In genomic region chr2:152159487-152159886, GRCm38 (mm10) we compare ENCODE assay signal across 27 mouse cellular contexts. TPM values are rescaled to one million over a fixed set of nuclear protein-coding genes. Genes with fewer than 3 reads are reported as not detected.
DNase-seq lines count a peak whose midpoint lies in the region; TF ChIP-seq lines count a peak whose summit lies in the region.
"Had no signal": no experiment of that assay in that cellular context is flagged by ENCODE, and none has a peak within 500 bp of the region (broad histone marks: within the 10 kb centered on the region; RNA-seq: fewer than 3 reads in every experiment).

No protein-coding gene starts in this region.

- no peak overlapping the region for H3K9ac ChIP-seq in heart, adult 2 months (ENCODE audit: low read depth, low read length)
- H3K9ac ChIP-seq in MEL (ENCODE audit: control insufficient read depth, low read depth, low read length, poor library complexity, severe bottlenecking), result no peak overlapping the region
- H3K9ac ChIP-seq: embryonic facial prominence, embryonic 12.5 days; embryonic facial prominence, embryonic 15.5 days; forebrain, embryonic 13.5 days; heart, embryonic 13.5 days; hindbrain, embryonic 12.5 days; hindbrain, embryonic 15.5 days had no signal

- H3K79me2 ChIP-seq in heart, adult 2 months (replicated peaks; ENCODE audit: control insufficient read depth, insufficient read depth, low read length), result no peaks in the 10 kb centered on the region
- H3K79me2 ChIP-seq in MEL (ENCODE audit: control insufficient read depth, insufficient read depth, low read length, poor library complexity), result no peaks in the 10 kb centered on the region

- 0 out of 2 replicates have a peak, but pooled peaks have one; percentile 15 for TF ChIP-seq CTCF in heart, adult 2 months (IDR thresholded peaks at IDR 0.05)
- TF ChIP-seq CTCF in E14TG2a.4 (conservative IDR thresholded peaks at IDR 0.05; ENCODE audit: low read length) (peak; percentile 43), MEL (IDR thresholded peaks at IDR 0.05 in 2 of 3, conservative IDR thresholded peaks at IDR 0.05 in 1 of 3; ENCODE audit: control insufficient read depth in 1 of 3, insufficient read depth in 1 of 3, low read depth in 2 of 3, low read length in 3 of 3, poor library complexity in 1 of 3, severe bottlenecking in 1 of 3) (peak in 2 of 3 experiments; percentile 22 to 26; a peak in 3 of 6 replicates)

- TF ChIP-seq RAD21 in MEL (IDR thresholded peaks at IDR 0.05; ENCODE audit: low read depth, low read length), result no peak; the same call in 1 of the 2 replicates

- 97% methylated on average over 1 of the region's 1 CpGs for WGBS in heart, adult 2 months
- 91% methylated on average over 1 of the region's 1 CpGs for WGBS in midbrain, embryonic 10.5 days

- no peak for DNase-seq in heart, adult 2 months
- DNase-seq in heart, adult 18-20 months, result no peak
- peak; percentile 4 for DNase-seq in A20 (ENCODE audit: low read depth, low spot score)
- DNase-seq in MEL (ENCODE audit: low read depth, low spot score), result no peak
- DNase-seq in midbrain, embryonic 10.5 days (ENCODE audit: low spot score), result no peak
- DNase-seq in spleen, adult 12 weeks (ENCODE audit: low spot score), result no peak
- DNase-seq in cerebellum, adult 9-11 months, result no peak
- DNase-seq: adrenal gland, adult 8-10 months; adrenal gland, postnatal 25 days; cerebellum, adult 11-12 months; cerebellum, adult 8-10 months; cerebellum, postnatal 14 days; gastrocnemius, postnatal 10 days; gastrocnemius, postnatal 36 days; heart, postnatal 14 days; kidney, adult 18-20 months had no signal

- no peak for TF ChIP-seq POLR2A in heart, adult 2 months (IDR thresholded peaks at IDR 0.05; ENCODE audit: insufficient read depth, low read depth, low read length)
- no peak for TF ChIP-seq POLR2A in MEL (IDR thresholded peaks at IDR 0.05; ENCODE audit: control insufficient read depth in 1 of 2, insufficient read depth in 1 of 2, low read depth in 1 of 2, low read length in 2 of 2, poor library complexity in 1 of 2)

- peaks cover 10% of the 10 kb centered on the region for H3K9me3 ChIP-seq in E14TG2a.4 (ENCODE audit: low read length)
- no peaks in the 10 kb centered on the region for H3K9me3 ChIP-seq in MEL (replicated peaks; ENCODE audit: insufficient read depth, low read length)
- H3K9me3 ChIP-seq in midbrain, embryonic 10.5 days (replicated peaks), result no peaks in the 10 kb centered on the region
- H3K9me3 ChIP-seq: embryonic facial prominence, embryonic 12.5 days; embryonic facial prominence, embryonic 15.5 days; forebrain, embryonic 13.5 days; heart, embryonic 10.5 days; hindbrain, embryonic 12.5 days; hindbrain, embryonic 15.5 days had no signal

- no peaks in the 10 kb centered on the region for H3K27me3 ChIP-seq in heart, adult 2 months (ENCODE audit: control insufficient read depth, insufficient read depth, low read length)
- H3K27me3 ChIP-seq in E14TG2a.4 (ENCODE audit: insufficient read depth, low read length), result no peaks in the 10 kb centered on the region
- peaks cover 1 to 7% of the 10 kb centered on the region in 2 experiments for H3K27me3 ChIP-seq in MEL (ENCODE audit: control insufficient read depth in 1 of 2, insufficient read depth in 2 of 2, low read length in 2 of 2)
- H3K27me3 ChIP-seq in midbrain, embryonic 10.5 days (ENCODE audit: low read depth, poor library complexity, severe bottlenecking), result no peaks in the 10 kb centered on the region
- H3K27me3 ChIP-seq: embryonic facial prominence, embryonic 12.5 days; embryonic facial prominence, embryonic 15.5 days; forebrain, embryonic 13.5 days; heart, embryonic 13.5 days; hindbrain, embryonic 12.5 days; hindbrain, embryonic 15.5 days had no signal

- no peak overlapping the region for H3K4me3 ChIP-seq in heart, adult 2 months
- H3K4me3 ChIP-seq in E14TG2a.4 (replicated peaks; ENCODE audit: low read length) (no peak overlapping the region), MEL (ENCODE audit: control insufficient read depth in 1 of 2, insufficient read depth in 1 of 2, low read depth in 2 of 2, low read length in 2 of 2) (no peak overlapping the region)
- H3K4me3 ChIP-seq in midbrain, embryonic 10.5 days, result no peak overlapping the region
- H3K4me3 ChIP-seq: embryonic facial prominence, embryonic 12.5 days; embryonic facial prominence, embryonic 15.5 days; forebrain, embryonic 13.5 days; heart, embryonic 10.5 days; heart, embryonic 13.5 days; hindbrain, embryonic 12.5 days; hindbrain, embryonic 15.5 days had no signal

- TF ChIP-seq EP300 in heart, adult 2 months (IDR thresholded peaks at IDR 0.05; ENCODE audit: insufficient read depth, low read depth, low read length), result no peak
- no peak for TF ChIP-seq EP300 in MEL (IDR thresholded peaks at IDR 0.05; ENCODE audit: low read depth in 1 of 2, low read length in 2 of 2)

- intact Hi-C loops in heart, adult 2 months (cut with DNase I), result no loop called here

- peaks cover 11% of the 10 kb centered on the region for H3K4me1 ChIP-seq in heart, adult 2 months (ENCODE audit: control insufficient read depth, insufficient read depth, low read length)
- H3K4me1 ChIP-seq in E14TG2a.4 (replicated peaks; ENCODE audit: low read depth, low read length) (peaks cover 52% of the 10 kb centered on the region), MEL (ENCODE audit: control insufficient read depth in 1 of 2, insufficient read depth in 2 of 2, low read length in 2 of 2) (peaks cover 2 to 16% of the 10 kb centered on the region in 2 experiments; a peak in 3 of 4 replicates)
- peaks cover 7% of the 10 kb centered on the region for H3K4me1 ChIP-seq in midbrain, embryonic 10.5 days
- H3K4me1 ChIP-seq: embryonic facial prominence, embryonic 15.5 days; hindbrain, embryonic 15.5 days had no signal

- no peak overlapping the region for H3K27ac ChIP-seq in heart, adult 2 months
- H3K27ac ChIP-seq in MEL (ENCODE audit: control insufficient read depth, low read depth, low read length), result no peak overlapping the region
- no peak overlapping the region for H3K27ac ChIP-seq in midbrain, embryonic 10.5 days (replicated peaks)
- H3K27ac ChIP-seq: embryonic facial prominence, embryonic 12.5 days; embryonic facial prominence, embryonic 15.5 days; forebrain, embryonic 13.5 days; heart, embryonic 10.5 days; heart, embryonic 13.5 days; hindbrain, embryonic 12.5 days; hindbrain, embryonic 15.5 days had no signal

- peaks cover 2% of the 10 kb centered on the region; the same call in 1 of the 2 replicates for H3K36me3 ChIP-seq in heart, adult 2 months (ENCODE audit: control insufficient read depth, insufficient read depth, low read length)
- H3K36me3 ChIP-seq in E14TG2a.4 (ENCODE audit: insufficient read depth, low read length) (no peaks in the 10 kb centered on the region; the same call in 1 of the 2 replicates), MEL (ENCODE audit: control insufficient read depth in 1 of 2, insufficient read depth in 2 of 2, low read length in 2 of 2) (peaks cover 0 to 11% of the 10 kb centered on the region in 2 experiments; a peak in 2 of 4 replicates)
- no peaks in the 10 kb centered on the region for H3K36me3 ChIP-seq in midbrain, embryonic 10.5 days
- H3K36me3 ChIP-seq: embryonic facial prominence, embryonic 12.5 days; embryonic facial prominence, embryonic 15.5 days; heart, embryonic 10.5 days; heart, embryonic 13.5 days; hindbrain, embryonic 12.5 days; hindbrain, embryonic 15.5 days had no signal

TF ChIP-seq in MEL, 35 proteins besides CTCF, POLR2A, EP300 and RAD21:
- TF ChIP-seq NRF1 (IDR thresholded peaks at IDR 0.05; ENCODE audit: insufficient read depth, low read depth, low read length, poor library complexity, severe bottlenecking) (no peak), SMC3 (IDR thresholded peaks at IDR 0.05; ENCODE audit: low read depth, low read length) (peak; percentile 28)

RNA-seq across cellular contexts. Expression of gene Tcf15, which starts 16.1 kb away (rescaled TPM):
- total RNA-seq in heart, adult 2 months (2021), result 10 to 100 TPM; 26.7 to 32.1 TPM
- 21.2 and 25.9 TPM in 2 replicates for polyA plus RNA-seq in heart, adult 2 months (2012; rRNA removed)
- total RNA-seq in heart, adult 18-20 months (2021), result 10 to 100 TPM; 16.4 to 18.9 TPM
- total RNA-seq in MEL (2012; rRNA removed), result not detected in 2 replicates
- not detected for polyA plus RNA-seq in MEL (2012; ENCODE audit: insufficient read depth in 1 of 2, insufficient read length in 2 of 2, low read depth in 1 of 2, low replicate concordance in 2 of 2, missing spikeins in 1 of 2)
- 1.9 and 3.0 TPM in 2 replicates for polyA plus RNA-seq in midbrain, embryonic 10.5 days (2016; fragmentation: Nextera tagmentation; extraction: Ambion mirVana)
- total RNA-seq: granulocyte monocyte progenitor cell, adult 5-6 weeks had no signal
- polyA plus RNA-seq: activated CD4-positive, CD25-positive, alpha-beta regulatory T cell, adult 4 months; Patski had no signal

RNA-seq across cellular contexts. Expression of gene Srxn1, which starts 54.2 kb away (rescaled TPM):
- total RNA-seq in heart, adult 2 months (2021), result 10 to 100 TPM; 19.2 to 23.9 TPM
- 35.9 and 40.0 TPM in 2 replicates for polyA plus RNA-seq in heart, adult 2 months (2012; rRNA removed)
- 10 to 100 TPM; 18.8 to 20.3 TPM for total RNA-seq in heart, adult 18-20 months (2021)
- total RNA-seq in MEL (2012; rRNA removed), result 27.4 and 31.3 TPM in 2 replicates
- 10 to 100 TPM in 1 of 2 experiments, not detected in 1; 48.6 TPM for polyA plus RNA-seq in MEL (2012; ENCODE audit: insufficient read depth in 1 of 2, insufficient read length in 2 of 2, low read depth in 1 of 2, low replicate concordance in 2 of 2, missing spikeins in 1 of 2)
- polyA plus RNA-seq in midbrain, embryonic 10.5 days (2016; fragmentation: Nextera tagmentation; extraction: Ambion mirVana), result 14.8 and 18.5 TPM in 2 replicates

Comparison
In these comparisons a context has a peak if more than half of its experiments do, and no peak if none do; other contexts are left out.
1. RNA of gene Tcf15, which starts 16.1 kb away (total RNA-seq): 26.7 to 32.1 TPM in heart, adult 2 months and 16.4 to 18.9 TPM in heart, adult 18-20 months; not detected in MEL; every median in the first group is over 10 times any median in the second.
2. Peak in every context shown above with its lines, with median percentiles within 50 percentile points of each other: CTCF ChIP-seq.